Mouse (Mus musculus): ENCODE results near the gene Rasl11a.

The Rasl11a gene

GRCm38 (mm10) chr5:146844945-146845365, at the start of gene Rasl11a:
Gene Rasl11a (plus strand): TSS chr5:146845071.
- no peak; the same call in 1 of the 2 replicates for TF ChIP-seq GATA4 (IDR thresholded peaks at IDR 0.05; ENCODE audit: insufficient replicate concordance, low read length)

GRCm38 (mm10) chr5:146795728-146796127, 49.1 kb upstream of the Rasl11a start:
- no peak for TF ChIP-seq GATA4 (IDR thresholded peaks at IDR 0.05; ENCODE audit: insufficient replicate concordance, low read length)

GRCm38 (mm10) chr5:146798031-146798430, 46.8 kb upstream of the Rasl11a start:
- TF ChIP-seq GATA4 (IDR thresholded peaks at IDR 0.05; ENCODE audit: insufficient replicate concordance, low read length), result no peak

- no peak for TF ChIP-seq GATA4 (IDR thresholded peaks at IDR 0.05; ENCODE audit: insufficient replicate concordance, low read length)
Observed at GRCm38 (mm10) chr5:146806004-146806430, 38.9 kb upstream of the Rasl11a start.

GRCm38 (mm10) chr5:146809951-146810350, 34.9 kb upstream of the Rasl11a start:
- no peak for TF ChIP-seq GATA4 (IDR thresholded peaks at IDR 0.05; ENCODE audit: insufficient replicate concordance, low read length)

- TF ChIP-seq GATA4 (IDR thresholded peaks at IDR 0.05; ENCODE audit: insufficient replicate concordance, low read length), result no peak
Observed at GRCm38 (mm10) chr5:146812866-146813265, 32.0 kb upstream of the Rasl11a start.

GRCm38 (mm10) chr5:146813421-146813820, 31.4 kb upstream of the Rasl11a start:
- TF ChIP-seq GATA4 (IDR thresholded peaks at IDR 0.05; ENCODE audit: insufficient replicate concordance, low read length), result no peak

GRCm38 (mm10) chr5:146815394-146815793, 29.5 kb upstream of the Rasl11a start:
- TF ChIP-seq GATA4 (IDR thresholded peaks at IDR 0.05; ENCODE audit: insufficient replicate concordance, low read length), result no peak

GRCm38 (mm10) chr5:146817583-146817982, 27.3 kb upstream of the Rasl11a start:
- TF ChIP-seq GATA4 (IDR thresholded peaks at IDR 0.05; ENCODE audit: insufficient replicate concordance, low read length), result no peak

GRCm38 (mm10) chr5:146818906-146819623, 25.8 kb upstream of the Rasl11a start:
- no peak for TF ChIP-seq GATA4 (IDR thresholded peaks at IDR 0.05; ENCODE audit: insufficient replicate concordance, low read length)

GRCm38 (mm10) chr5:146823005-146823404, 21.9 kb upstream of the Rasl11a start:
- TF ChIP-seq GATA4 (IDR thresholded peaks at IDR 0.05; ENCODE audit: insufficient replicate concordance, low read length), result no peak

- TF ChIP-seq GATA4 (IDR thresholded peaks at IDR 0.05; ENCODE audit: insufficient replicate concordance, low read length), result no peak
Observed at GRCm38 (mm10) chr5:146829528-146829927, 15.3 kb upstream of the Rasl11a start.

GRCm38 (mm10) chr5:146832435-146832768, 12.5 kb upstream of the Rasl11a start:
- TF ChIP-seq GATA4 (IDR thresholded peaks at IDR 0.05; ENCODE audit: insufficient replicate concordance, low read length), result no peak

- no peak for TF ChIP-seq GATA4 (IDR thresholded peaks at IDR 0.05; ENCODE audit: insufficient replicate concordance, low read length)
Observed at GRCm38 (mm10) chr5:146832769-146833448, 12.0 kb upstream of the Rasl11a start, which contains the start of gene Rpl21. Gene Rpl21 (plus strand): TSS chr5:146832890.

GRCm38 (mm10) chr5:146833673-146834201, 11.1 kb upstream of the Rasl11a start:
- no peak for TF ChIP-seq GATA4 (IDR thresholded peaks at IDR 0.05; ENCODE audit: insufficient replicate concordance, low read length)

- TF ChIP-seq GATA4 (IDR thresholded peaks at IDR 0.05; ENCODE audit: insufficient replicate concordance, low read length), result no peak
Observed at GRCm38 (mm10) chr5:146834959-146835358, 9.9 kb upstream of the Rasl11a start.

Data from liver, adult (tissue).